Mouse (Mus musculus) heart, embryonic 16.5 days (tissue): ENCODE measurements around the gene Setd1a. TPM values are rescaled to one million over a fixed set of nuclear protein-coding genes. Genes with fewer than 3 reads are reported as not detected.
"Not testable (repeated sequence)": the region's sequence is repeated elsewhere in the genome, so short reads cannot be mapped to it uniquely, and the experiment has no call there.

ENCODE experiments used
- ATAC-seq: fragments of 200-750 bp; cut with Nextera tagmentation; replicated peaks from 2 replicates; pipeline ENCODE4 v1.8.0; 2017; ENCODE audit warnings: moderate number of reproducible peaks; ENCODE audit not compliant: insufficient read depth, low FRiP score; ENCODE audit errors: extremely low read depth
- H3K27ac ChIP-seq: fragments of 300-500 bp; sonication (generic); 2 replicates; pipeline ENCODE4 v1.5.1; 2014; ENCODE audit warnings: mild to moderate bottlenecking, low read length, control low read depth, moderate library complexity
- H3K27me3 ChIP-seq: fragments of 300-500 bp; sonication (generic); 2 replicates; pipeline ENCODE4 v1.6.1; 2014; ENCODE audit warnings: low read length, mixed read lengths; ENCODE audit not compliant: control insufficient read depth, insufficient read depth
- H3K36me3 ChIP-seq: fragments of 300-500 bp; sonication (generic); 2 replicates; pipeline ENCODE4 v1.6.1; 2014; ENCODE audit not compliant: control insufficient read depth, insufficient read depth
- H3K4me1 ChIP-seq: fragments of 300-500 bp; sonication (generic); 2 replicates; pipeline ENCODE4 v1.6.1; 2014; ENCODE audit warnings: low read length, mixed read lengths; ENCODE audit not compliant: control insufficient read depth, insufficient read depth
- H3K4me2 ChIP-seq: fragments of 300-500 bp; sonication (generic); 2 replicates; pipeline ENCODE4 v1.6.1; 2014; ENCODE audit warnings: low read depth, mild to moderate bottlenecking, control low read depth, low read length
- H3K4me3 ChIP-seq: fragments of 300-500 bp; sonication (generic); 2 replicates; pipeline ENCODE4 v1.5.1; 2014; ENCODE audit warnings: mild to moderate bottlenecking, control low read depth, low read length
- H3K9ac ChIP-seq: fragments of 300-500 bp; sonication (generic); 2 replicates; pipeline ENCODE4 v1.6.1; 2014; ENCODE audit warnings: low read length, control low read depth
- H3K9me3 ChIP-seq: fragments of 300-500 bp; sonication (generic); replicated peaks from 2 replicates; pipeline ENCODE4 v1.6.1; 2016; ENCODE audit warnings: low read length; ENCODE audit not compliant: control insufficient read depth
- WGBS: fragments of 180-500 bp; shearing (Covaris S2); extraction: QIAGEN DNeasy Blood & Tissue Kit; methylation state at CpG from one replicate; pipeline ENCODE4 v1.1.7; 2014; 5-methylcytosine and 5-hydroxymethylcytosine counted together
- polyA plus RNA-seq: library from polyadenylated mRNA; unstranded; fragments of >200 nt; fragmentation: Nextera tagmentation; extraction: Ambion mirVana; gene quantifications from 2 replicates; pipeline ENCODE4 v1.2.1, GENCODE M21; 2015

Gene Setd1a
- polyA plus RNA-seq, 1 experiment from 2014 or later: 10.3 TPM

DNA sequence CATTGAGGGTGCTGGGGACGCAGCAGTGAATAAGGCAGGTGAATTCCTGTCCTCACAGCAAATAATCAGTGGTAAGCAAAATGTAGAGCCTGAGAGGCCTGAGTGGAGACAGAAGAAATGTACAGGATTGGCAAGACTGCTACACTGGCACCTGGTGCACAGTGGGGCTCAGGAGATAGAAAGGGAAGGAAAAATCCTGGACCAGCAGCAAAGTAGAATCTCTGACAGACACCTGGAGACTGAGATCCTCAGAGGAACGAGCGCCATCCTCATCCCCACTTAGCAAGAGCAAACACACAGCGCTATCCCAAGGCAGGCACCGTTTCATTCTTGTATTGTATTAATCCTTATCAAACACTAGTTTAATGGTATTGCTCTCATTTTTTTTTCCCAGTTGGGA lies 61.0 kb downstream of the Setd1a start:
- peaks cover under 1% of the 10 kb centered on the region for H3K4me1 ChIP-seq
- no peak for ATAC-seq
- H3K9me3 ChIP-seq: no peaks in the 10 kb centered on the region
- no peaks in the 10 kb centered on the region for H3K27me3 ChIP-seq
- no peak overlapping the region for H3K4me2 ChIP-seq
- no peaks in the 10 kb centered on the region for H3K36me3 ChIP-seq
- no peak overlapping the region for H3K4me3 ChIP-seq
- H3K27ac ChIP-seq: no peak overlapping the region
- H3K9ac ChIP-seq: no peak overlapping the region
- 88% methylated on average over 5 of the region's 5 CpGs for WGBS

DNA sequence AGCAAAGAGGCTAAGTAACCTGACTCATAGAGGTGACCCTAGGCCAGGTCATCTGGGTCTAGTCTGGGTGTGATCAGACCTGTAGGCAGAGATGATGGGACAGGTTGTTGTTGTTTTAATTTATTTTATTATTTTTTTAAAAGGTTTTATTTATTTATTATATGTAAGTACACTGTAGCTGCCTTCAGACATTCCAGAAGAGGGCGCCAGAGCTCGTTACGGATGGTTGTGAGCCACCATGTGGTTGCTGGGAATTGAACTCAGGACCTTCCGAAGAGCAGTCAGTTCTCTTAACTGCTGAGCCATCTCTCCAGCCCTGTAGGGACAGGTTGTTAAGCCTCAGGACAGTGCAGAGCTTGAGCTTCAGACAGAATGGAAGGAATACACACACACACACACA lies 61.4 kb downstream of the Setd1a start:
- WGBS: 76% methylated on average over 4 of the region's 4 CpGs
- not testable (repeated sequence) for H3K27ac ChIP-seq, H3K4me2 ChIP-seq, H3K9me3 ChIP-seq, ATAC-seq, H3K36me3 ChIP-seq, H3K4me3 ChIP-seq, H3K9ac ChIP-seq, H3K27me3 ChIP-seq, H3K4me1 ChIP-seq

DNA sequence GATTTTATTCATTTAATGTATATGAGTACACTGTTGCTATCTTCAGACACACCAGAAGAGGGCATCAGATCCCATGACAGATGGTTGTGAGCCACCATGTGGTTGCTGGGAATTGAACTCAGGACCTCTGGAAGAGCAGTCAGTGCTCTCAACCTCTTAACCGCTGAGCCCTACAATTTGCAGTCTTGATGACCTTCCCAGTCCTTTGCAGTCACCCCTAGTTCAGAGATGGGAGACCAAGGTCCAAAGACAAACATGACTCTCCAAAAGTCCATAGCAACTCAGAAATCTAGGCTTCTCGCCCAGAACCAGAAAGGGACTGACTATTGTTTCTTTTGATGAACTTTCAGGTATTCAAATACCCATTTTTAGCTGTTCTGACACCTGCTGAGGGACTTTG lies 63.6 kb downstream of the Setd1a start:
- not testable (repeated sequence) for H3K27me3 ChIP-seq, H3K9ac ChIP-seq, H3K27ac ChIP-seq, H3K4me3 ChIP-seq, H3K4me2 ChIP-seq, ATAC-seq, H3K4me1 ChIP-seq, H3K9me3 ChIP-seq
- whole genome bisulfite sequencing: 86% methylated on average over 2 of the region's 2 CpGs
- peaks cover 16% of the 10 kb centered on the region for H3K36me3 ChIP-seq

DNA sequence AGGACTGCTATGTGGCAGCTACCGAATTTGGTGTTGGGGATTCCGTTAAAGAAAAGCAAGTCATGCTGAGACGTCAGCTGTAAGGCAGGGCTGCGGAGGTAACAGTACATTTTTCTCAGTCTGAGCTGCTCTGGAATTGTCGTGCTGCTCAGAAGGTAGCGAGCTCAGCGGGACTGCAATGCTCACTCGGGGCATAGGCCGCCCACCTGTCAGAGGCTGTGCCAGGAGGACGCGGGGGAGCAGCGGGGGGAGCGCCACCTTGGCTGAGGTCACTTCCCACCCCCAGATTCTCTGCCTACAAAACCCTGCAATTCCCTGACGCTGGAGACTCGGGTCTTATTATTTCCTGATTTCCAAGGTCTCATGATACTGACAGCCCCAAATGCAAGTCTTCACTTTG lies 64.4 kb downstream of the Setd1a start:
- peak overlapping the region; percentile 85 for H3K27ac ChIP-seq
- peak; percentile 9; the same call in 1 of the 2 replicates for ATAC-seq
- peak overlapping the region; percentile 81 for H3K4me3 ChIP-seq
- peak overlapping the region; percentile 67 for H3K4me2 ChIP-seq
- WGBS: 4% methylated on average over 15 of the region's 15 CpGs
- peaks cover 16% of the 10 kb centered on the region for H3K36me3 ChIP-seq
- H3K4me1 ChIP-seq: peaks cover 6% of the 10 kb centered on the region
- H3K9ac ChIP-seq: peak overlapping the region; percentile 94
- no peaks in the 10 kb centered on the region for H3K9me3 ChIP-seq
- no peaks in the 10 kb centered on the region for H3K27me3 ChIP-seq

DNA sequence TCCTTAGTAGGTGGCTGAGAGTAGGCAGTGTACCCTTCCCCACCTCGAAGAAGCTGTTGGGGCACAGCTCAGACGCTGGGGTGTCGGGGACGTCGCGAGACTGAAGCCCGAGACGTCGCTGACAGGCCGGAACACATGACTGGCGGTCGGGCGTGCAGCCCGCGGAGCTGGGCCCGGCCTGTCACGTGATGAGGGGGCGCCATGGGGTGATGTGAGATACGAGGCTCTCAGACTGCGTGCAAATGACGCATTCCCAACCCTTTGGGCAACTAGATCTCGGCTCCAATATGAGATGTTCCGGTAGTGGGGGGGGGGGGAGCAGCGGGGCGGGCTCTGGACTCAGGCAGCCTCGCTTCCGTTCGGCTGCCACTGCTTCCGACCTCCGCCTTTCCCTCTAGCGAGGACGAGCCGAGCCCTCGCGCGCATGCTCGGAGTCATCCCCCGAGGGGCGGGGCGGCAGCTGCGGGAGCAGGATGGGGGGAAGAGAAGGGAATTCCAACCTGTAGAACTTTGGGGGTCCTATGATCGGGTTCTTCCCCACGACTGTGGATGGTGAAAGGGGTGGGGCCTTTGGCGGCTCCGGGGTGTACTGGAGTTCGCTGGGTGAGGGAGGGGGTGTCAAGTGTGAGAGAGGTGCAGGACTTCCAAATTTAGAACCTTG lies 65.0 kb downstream of the Setd1a start:
- Histone ChIP-seq H3K4me2 (peak overlapping the region; percentile 67), H3K27me3 (no peaks in the 10 kb centered on the region), H3K9me3 (no peaks in the 10 kb centered on the region), H3K4me3 (peak overlapping the region; percentile 81), H3K27ac (peak overlapping the region; percentile 85), H3K4me1 (peaks cover 6% of the 10 kb centered on the region), H3K36me3 (peaks cover 16% of the 10 kb centered on the region), H3K9ac (peak overlapping the region; percentile 94)
- ATAC-seq: peak; percentile 90
- under 1% methylated on average over 45 of the region's 46 CpGs for WGBS

DNA sequence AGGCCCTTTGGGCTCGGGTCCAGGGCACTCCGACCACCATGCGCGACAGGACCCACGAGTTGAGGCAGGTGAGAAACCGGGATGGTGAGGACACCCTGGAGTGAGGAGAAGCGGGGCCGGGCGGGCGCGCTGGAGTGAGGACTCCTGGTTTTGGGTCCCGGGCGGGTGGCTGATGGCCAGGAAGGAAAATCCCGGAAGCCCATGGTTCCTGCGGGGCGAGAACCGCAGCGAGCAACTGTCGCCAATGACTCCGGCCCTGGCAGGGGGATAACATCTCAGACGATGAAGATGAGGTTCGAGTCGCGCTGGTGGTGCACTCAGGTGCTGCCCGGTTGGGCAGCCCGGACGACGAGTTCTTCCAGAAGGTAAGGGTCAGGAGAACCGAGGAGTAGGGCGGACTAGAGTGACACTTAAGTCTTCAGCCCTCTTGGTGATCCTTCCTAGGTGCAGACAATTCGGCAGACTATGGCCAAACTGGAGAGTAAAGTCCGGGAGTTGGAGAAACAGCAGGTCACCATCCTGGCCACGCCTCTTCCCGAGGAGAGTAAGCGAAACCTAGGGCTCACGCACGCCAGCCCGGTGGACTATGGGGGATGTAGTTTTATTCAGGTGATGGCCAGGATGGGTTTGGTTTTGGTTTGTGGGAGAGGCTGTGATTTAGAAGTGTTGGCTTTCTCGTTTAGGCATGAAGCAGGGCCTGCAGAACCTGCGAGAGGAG lies 65.7 kb downstream of the Setd1a start:
- under 1% methylated on average over 40 of the region's 40 CpGs for WGBS
- H3K4me2 ChIP-seq: peak overlapping the region; percentile 67
- peaks cover 6% of the 10 kb centered on the region for H3K4me1 ChIP-seq
- peaks cover 20% of the 10 kb centered on the region for H3K36me3 ChIP-seq
- peak; percentile 49 for ATAC-seq
- H3K9me3 ChIP-seq: no peaks in the 10 kb centered on the region
- no peaks in the 10 kb centered on the region for H3K27me3 ChIP-seq
- H3K27ac ChIP-seq: peak overlapping the region; percentile 85
- H3K4me3 ChIP-seq: peak overlapping the region; percentile 81
- H3K9ac ChIP-seq: peak overlapping the region; percentile 94

Other genes with a start within 250 kb of the Setd1a start
- gene Tmem265, start 215.3 kb upstream of the Setd1a start, polyA plus RNA-seq: 3.8 and 3.9 TPM in 2 replicates
- 33.2 and 36.6 TPM in 2 replicates for gene Phkg2, start 203.3 kb upstream of the Setd1a start, polyA plus RNA-seq
- gene Ccdc189, start 188.1 kb upstream of the Setd1a start, polyA plus RNA-seq: 14.0 and 15.8 TPM in 2 replicates
- gene Rnf40, start 187.9 kb upstream of the Setd1a start, polyA plus RNA-seq: 31.1 and 33.9 TPM in 2 replicates
- gene Zfp629, start 160.9 kb upstream of the Setd1a start, polyA plus RNA-seq: 9.6 and 11.2 TPM in 2 replicates
- gene Bcl7c, start 67.7 kb upstream of the Setd1a start, polyA plus RNA-seq: 36.9 and 37.5 TPM in 2 replicates
- 6.2 and 6.6 TPM in 2 replicates for gene Ctf1, start 63.9 kb upstream of the Setd1a start, polyA plus RNA-seq
- gene Ctf2, start 44.5 kb upstream of the Setd1a start, polyA plus RNA-seq: 0.11 TPM in 2 replicates
- gene Fbxl19, start 32.1 kb upstream of the Setd1a start, polyA plus RNA-seq: 1.3 and 2.1 TPM in 2 replicates
- 20.3 and 21.4 TPM in 2 replicates for gene Orai3, start 6.9 kb upstream of the Setd1a start, polyA plus RNA-seq
- not detected in 2 replicates for gene Gm49388, start 8.9 kb downstream of the Setd1a start, polyA plus RNA-seq
- 24.5 and 24.9 TPM in 2 replicates for gene Hsd3b7, start 23.9 kb downstream of the Setd1a start, polyA plus RNA-seq
- 50.3 and 53.7 TPM in 2 replicates for gene Stx4a, start 47.6 kb downstream of the Setd1a start, polyA plus RNA-seq
- gene Stx1b, start 47.9 kb downstream of the Setd1a start, polyA plus RNA-seq: 1.0 and 1.3 TPM in 2 replicates
- gene Zfp646, start 99.6 kb downstream of the Setd1a start, polyA plus RNA-seq: 6.8 and 7.4 TPM in 2 replicates
- gene Zfp668, start 100.2 kb downstream of the Setd1a start, polyA plus RNA-seq: 9.1 and 10.4 TPM in 2 replicates
- gene Prss53, start 114.3 kb downstream of the Setd1a start, polyA plus RNA-seq: 1.5 and 1.8 TPM in 2 replicates
- not detected in 2 replicates for gene Gm21974, start 118.8 kb downstream of the Setd1a start, polyA plus RNA-seq
- gene Vkorc1, start 118.9 kb downstream of the Setd1a start, polyA plus RNA-seq: 99.9 and 113 TPM in 2 replicates
- gene Bckdk, start 127.4 kb downstream of the Setd1a start, polyA plus RNA-seq: 141 and 149 TPM in 2 replicates
- 26.1 and 30.4 TPM in 2 replicates for gene Kat8, start 135.8 kb downstream of the Setd1a start, polyA plus RNA-seq
- gene Prss8, start 153.4 kb downstream of the Setd1a start, polyA plus RNA-seq: 1.6 and 8.3 TPM in 2 replicates
- 8.8 and 9.6 TPM in 2 replicates for gene Prss36, start 170.1 kb downstream of the Setd1a start, polyA plus RNA-seq
- 249 and 255 TPM in 2 replicates for gene Fus, start 190.8 kb downstream of the Setd1a start, polyA plus RNA-seq
- gene Pycard, start 217.2 kb downstream of the Setd1a start, polyA plus RNA-seq: 60.8 and 72.1 TPM in 2 replicates
- 0.84 and 1.0 TPM in 2 replicates for gene Trim72, start 227.3 kb downstream of the Setd1a start, polyA plus RNA-seq